Mouse (Mus musculus): ENCODE measurements around the gene Kctd11. TPM values are rescaled to one million over a fixed set of nuclear protein-coding genes. Genes with fewer than 3 reads are reported as not detected.
A peak's percentile ranks its signal among the peaks of the same experiment; 100 is the strongest.

Kctd11 gene
- polyA plus RNA-seq, 1 experiment from 2014 or later, result 2.9 TPM

DNA sequence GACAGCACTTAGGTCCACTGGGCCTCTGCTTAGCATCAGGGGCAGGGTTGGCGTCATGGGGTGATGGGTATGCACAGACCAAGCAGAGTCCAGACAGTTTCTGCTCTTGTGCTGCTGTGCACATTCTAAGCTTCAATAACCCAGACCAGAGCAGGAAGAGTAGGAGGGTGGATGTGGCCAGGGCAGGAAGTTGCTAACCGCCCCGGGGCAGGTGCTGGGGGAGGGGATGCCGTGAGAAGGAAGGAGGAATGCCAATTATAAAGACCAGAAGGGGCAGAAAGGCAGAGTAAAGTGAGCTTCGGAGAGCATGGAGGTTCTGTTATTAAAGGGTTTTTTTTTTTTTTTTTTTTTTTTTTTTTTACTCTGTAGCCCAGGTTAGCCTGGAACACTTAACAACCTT, 13.5 kb upstream of the Kctd11 start:
- ATAC-seq (ENCODE audit: insufficient number of reproducible peaks, insufficient read depth, low FRiP score, low TSS enrichment), result no peak
- no peaks in the 10 kb centered on the region for H3K9me3 ChIP-seq
- peaks cover 10% of the 10 kb centered on the region for H3K4me1 ChIP-seq
- H3K4me2 ChIP-seq (replicated peaks), result no peak overlapping the region
- 72% methylated on average over 5 of the region's 5 CpGs for WGBS
- 0 out of 2 replicates have a peak, but pooled peaks cover 3% of the 10 kb centered on the region for H3K36me3 ChIP-seq
- H3K27ac ChIP-seq, result no peak overlapping the region
- H3K27me3 ChIP-seq, result 0 out of 2 replicates have a peak, but pooled peaks cover 2% of the 10 kb centered on the region
- H3K4me3 ChIP-seq, result no peak overlapping the region
- H3K9ac ChIP-seq, result no peak overlapping the region

DNA sequence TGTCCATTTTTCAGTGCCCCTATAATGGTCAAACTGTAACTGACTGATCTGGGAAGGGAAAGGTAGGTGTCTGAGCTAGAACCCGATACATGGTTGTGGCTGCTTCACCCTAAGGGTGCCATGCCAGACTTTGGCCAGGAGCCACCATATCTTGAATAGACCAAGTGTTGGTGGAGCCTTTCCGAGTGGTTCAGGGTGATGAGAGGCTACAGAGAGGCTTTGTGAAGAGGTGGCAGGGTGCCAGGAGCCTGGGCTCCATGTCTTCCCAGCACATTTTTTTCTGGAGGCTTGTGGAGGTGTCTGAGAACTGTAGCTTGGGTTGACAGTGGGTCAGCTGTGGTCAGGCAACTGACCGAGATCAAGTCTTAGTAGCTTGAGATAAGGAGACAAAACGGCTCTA, 10.3 kb upstream of the Kctd11 start:
- no peaks in the 10 kb centered on the region for H3K9me3 ChIP-seq
- H3K9ac ChIP-seq, result no peak overlapping the region
- no peaks in the 10 kb centered on the region for H3K36me3 ChIP-seq
- no peak overlapping the region for H3K27ac ChIP-seq
- H3K4me2 ChIP-seq (replicated peaks), result no peak overlapping the region
- no peaks in the 10 kb centered on the region for H3K4me1 ChIP-seq
- 0 out of 2 replicates have a peak, but pooled peaks cover 2% of the 10 kb centered on the region for H3K27me3 ChIP-seq
- 79% methylated on average over 4 of the region's 4 CpGs for WGBS
- H3K4me3 ChIP-seq, result no peak overlapping the region
- no peak for ATAC-seq (ENCODE audit: insufficient number of reproducible peaks, insufficient read depth, low FRiP score, low TSS enrichment)

DNA sequence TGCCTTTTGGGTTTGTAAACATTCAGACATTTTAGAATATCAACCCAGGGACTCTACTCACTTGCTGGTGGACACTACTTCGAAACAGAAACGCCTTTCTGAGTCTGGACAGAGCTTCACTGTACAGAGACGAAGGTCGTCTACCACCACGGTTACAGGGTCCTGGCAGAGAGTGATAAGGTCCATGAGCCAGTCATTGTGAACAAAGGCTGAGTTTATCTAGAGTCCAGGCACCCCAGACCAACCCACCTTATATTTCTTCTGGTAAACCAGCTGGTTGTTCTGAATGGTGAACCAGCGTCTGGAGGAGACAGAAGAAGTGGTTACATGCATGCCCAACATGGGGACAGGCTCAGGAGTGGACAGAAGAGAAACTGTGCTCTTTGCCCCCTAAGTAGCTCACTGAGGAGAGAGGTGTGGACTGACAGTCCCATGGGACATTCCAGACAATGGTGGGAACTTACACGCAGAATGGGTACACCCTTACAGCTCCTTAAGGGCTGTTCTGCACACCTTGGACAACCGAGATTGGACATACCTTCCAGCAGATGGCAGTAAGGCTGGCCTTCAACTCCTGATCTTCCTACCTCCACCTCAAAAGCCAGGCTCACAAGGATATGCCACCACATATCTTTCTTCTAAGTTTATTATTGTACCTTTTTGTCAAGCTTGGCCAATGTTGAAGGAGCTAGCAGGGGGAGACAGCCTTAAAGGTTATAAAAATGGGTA, 5.9 kb upstream of the Kctd11 start:
- ATAC-seq (ENCODE audit: insufficient number of reproducible peaks, insufficient read depth, low FRiP score, low TSS enrichment), result no peak
- 70% methylated on average over 8 of the region's 8 CpGs for WGBS
- Histone ChIP-seq H3K27me3 (0 out of 2 replicates have a peak, but pooled peaks cover 2% of the 10 kb centered on the region), H3K9ac (no peak overlapping the region), H3K4me2 (replicated peaks) (no peak overlapping the region), H3K4me3 (no peak overlapping the region), H3K36me3 (no peaks in the 10 kb centered on the region), H3K9me3 (no peaks in the 10 kb centered on the region), H3K27ac (no peak overlapping the region), H3K4me1 (no peaks in the 10 kb centered on the region)

DNA sequence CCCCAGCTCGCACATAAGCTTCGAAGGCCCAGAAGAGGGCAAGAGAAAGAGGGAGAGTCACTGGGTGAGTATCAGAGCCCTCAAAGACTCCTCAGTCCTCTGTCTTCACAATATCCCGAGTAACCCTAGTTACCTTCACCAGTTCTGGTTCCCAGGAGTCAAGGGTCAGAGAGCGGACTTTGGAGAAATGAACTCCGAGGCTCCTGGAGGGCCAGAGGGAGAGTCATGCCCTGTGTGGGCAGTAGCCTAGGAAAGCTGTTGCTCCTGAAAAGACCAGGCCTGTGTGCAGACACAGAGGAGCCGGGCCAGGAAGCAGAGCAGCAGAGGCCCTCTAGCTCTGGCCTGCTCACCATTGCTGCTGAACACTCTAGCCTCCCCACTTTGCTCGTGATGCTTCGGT, 3.5 kb upstream of the Kctd11 start:
- no peak overlapping the region for H3K9ac ChIP-seq

DNA sequence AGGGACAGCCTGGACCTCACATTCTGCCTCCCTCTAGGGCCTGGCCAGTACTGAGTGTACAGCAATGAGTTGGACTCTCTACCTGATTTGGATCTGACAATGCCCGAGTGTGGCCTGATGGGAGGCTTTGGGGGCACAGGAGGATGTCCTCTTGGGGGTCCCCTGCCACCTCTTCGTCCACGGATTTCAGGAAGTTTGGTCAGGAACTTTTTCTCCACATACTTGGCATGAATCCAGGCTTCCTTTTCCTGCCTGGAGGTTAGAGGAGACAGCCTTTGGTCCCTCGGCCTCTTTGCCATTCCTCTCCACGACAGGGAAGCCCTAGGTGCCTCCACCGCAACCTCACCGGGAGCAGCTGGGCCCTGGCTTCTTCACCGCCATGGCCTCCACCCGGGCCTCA, 3.0 kb upstream of the Kctd11 start:
- no peak overlapping the region for H3K4me3 ChIP-seq
- peaks cover 11% of the 10 kb centered on the region; the same call in 1 of the 2 replicates for H3K4me1 ChIP-seq
- no peak overlapping the region for H3K4me2 ChIP-seq (replicated peaks)
- no peaks in the 10 kb centered on the region for H3K27me3 ChIP-seq
- H3K9ac ChIP-seq, result no peak overlapping the region
- ATAC-seq (ENCODE audit: insufficient number of reproducible peaks, insufficient read depth, low FRiP score, low TSS enrichment), result no peak
- peak overlapping the region; percentile 8; the same call in 1 of the 2 replicates for H3K27ac ChIP-seq
- H3K9me3 ChIP-seq, result no peaks in the 10 kb centered on the region
- no peaks in the 10 kb centered on the region for H3K36me3 ChIP-seq
- WGBS, result 76% methylated on average over 9 of the region's 9 CpGs

More for the DNA sequence above, 3.5 kb upstream of the Kctd11 start:
- Histone ChIP-seq H3K4me2 (replicated peaks) (no peak overlapping the region), H3K36me3 (no peaks in the 10 kb centered on the region), H3K27ac (peak overlapping the region; percentile 8; the same call in 1 of the 2 replicates), H3K27me3 (no peaks in the 10 kb centered on the region), H3K9me3 (no peaks in the 10 kb centered on the region), H3K4me3 (no peak overlapping the region), H3K4me1 (peaks cover 7% of the 10 kb centered on the region; the same call in 1 of the 2 replicates)
- no peak for ATAC-seq (ENCODE audit: insufficient number of reproducible peaks, insufficient read depth, low FRiP score, low TSS enrichment)
- 83% methylated on average over 8 of the region's 8 CpGs for WGBS

DNA sequence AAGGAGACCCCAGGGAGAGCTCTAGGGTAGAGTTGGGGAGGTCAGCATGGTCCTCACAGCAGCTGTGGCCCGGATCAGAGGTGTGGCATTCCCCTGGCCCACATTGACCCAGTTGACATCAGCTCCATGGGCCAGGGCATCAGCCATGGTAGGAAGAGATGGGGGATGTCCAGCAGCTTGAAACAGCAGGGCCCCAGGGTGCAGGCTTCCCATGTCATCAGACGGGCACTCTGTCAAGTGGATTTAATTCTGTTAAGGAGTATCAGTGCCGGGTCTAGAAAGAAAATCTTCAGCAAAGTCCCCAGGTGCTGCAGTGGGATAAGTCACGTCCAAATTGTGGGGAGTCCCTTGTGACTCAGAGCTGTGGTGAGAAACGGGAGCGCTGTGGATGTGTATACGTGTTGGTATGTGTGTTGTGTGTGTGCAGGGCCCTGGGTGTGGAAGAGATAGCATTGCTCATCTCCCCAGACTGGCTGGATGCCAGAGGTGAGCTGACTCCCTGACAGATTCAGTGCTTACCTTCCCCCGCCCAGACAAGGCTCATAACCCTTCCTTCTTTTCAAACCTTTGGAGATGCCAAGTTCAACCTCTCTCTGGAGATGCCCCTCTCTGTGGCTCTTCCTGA, 2.4 kb upstream of the Kctd11 start:
- H3K27ac ChIP-seq, result no peak overlapping the region; the same call in 1 of the 2 replicates
- 76% methylated on average over 8 of the region's 8 CpGs for WGBS
- no peak overlapping the region for H3K9ac ChIP-seq
- H3K36me3 ChIP-seq, result no peaks in the 10 kb centered on the region
- no peak overlapping the region for H3K4me3 ChIP-seq
- H3K4me1 ChIP-seq, result peaks cover 11% of the 10 kb centered on the region; the same call in 1 of the 2 replicates
- H3K4me2 ChIP-seq (replicated peaks), result no peak overlapping the region
- no peaks in the 10 kb centered on the region for H3K9me3 ChIP-seq
- H3K27me3 ChIP-seq, result no peaks in the 10 kb centered on the region
- no peak for ATAC-seq (ENCODE audit: insufficient number of reproducible peaks, insufficient read depth, low FRiP score, low TSS enrichment)

DNA sequence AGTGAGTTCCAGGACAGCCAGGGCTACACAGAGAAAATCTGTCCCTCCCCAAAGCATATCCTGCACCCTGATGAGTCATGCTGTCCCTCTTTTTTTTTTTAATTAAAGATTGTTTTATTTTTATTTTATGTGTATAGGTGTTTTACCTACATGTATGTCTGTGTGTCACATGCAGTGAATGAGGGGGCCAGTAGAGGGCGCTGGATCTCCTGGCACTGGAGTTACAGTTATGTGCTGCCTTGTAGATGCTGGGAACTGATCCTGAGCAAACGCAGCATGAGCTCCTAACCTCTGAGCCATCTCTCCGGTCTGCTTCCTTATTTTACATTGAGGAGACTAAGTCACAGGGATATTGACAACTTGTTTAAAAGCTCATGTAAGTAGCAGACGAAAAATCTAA, 1.9 kb upstream of the Kctd11 start:
- Histone ChIP-seq H3K27ac (no peak overlapping the region; the same call in 1 of the 2 replicates), H3K9ac (no peak overlapping the region)
- 57% methylated on average over 4 of the region's 4 CpGs for whole genome bisulfite sequencing

DNA sequence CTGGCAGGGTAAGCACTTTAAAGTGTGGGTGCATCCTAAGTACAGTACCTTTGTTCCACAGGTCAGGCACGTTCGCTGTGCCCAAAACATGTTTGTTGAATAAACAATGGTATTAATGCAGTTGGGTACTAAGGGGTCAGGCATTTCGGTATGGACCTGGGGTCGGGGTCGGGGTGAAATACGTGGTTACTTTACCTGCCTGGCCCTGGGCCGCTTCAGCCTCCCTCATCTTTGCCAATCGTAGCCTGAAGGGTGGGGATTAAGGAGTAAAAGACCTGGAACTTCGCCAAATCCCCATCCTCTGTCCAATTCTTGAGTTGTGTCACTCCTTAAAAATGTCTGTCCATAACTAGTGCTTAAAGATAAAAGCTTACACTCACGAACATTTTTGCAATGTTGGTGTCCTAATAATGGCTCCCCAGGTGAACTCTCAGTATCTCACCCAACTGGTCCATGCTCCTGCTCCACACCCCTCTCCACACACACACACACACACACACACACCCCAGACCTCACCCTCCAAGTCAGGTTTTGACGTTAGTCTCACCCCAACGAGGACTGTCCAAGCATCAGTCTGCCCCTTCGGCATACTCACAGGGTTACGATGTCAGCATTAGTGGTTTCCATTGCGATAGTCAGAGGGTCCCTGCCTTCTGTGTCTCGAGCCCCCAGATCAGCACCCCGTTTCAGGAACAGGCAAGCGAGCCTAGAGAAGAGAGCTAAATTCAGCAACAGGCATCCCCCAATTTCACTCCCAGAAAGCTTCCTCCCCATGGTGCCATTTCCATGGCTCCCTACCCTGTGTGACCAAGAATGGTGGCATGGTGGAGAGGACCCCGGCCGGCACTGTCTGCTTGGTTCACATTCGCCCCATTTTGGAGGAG, 823 bp upstream of the Kctd11 start:
- Histone ChIP-seq H3K27me3 (no peaks in the 10 kb centered on the region), H3K36me3 (no peaks in the 10 kb centered on the region), H3K9ac (peak overlapping the region; percentile 54; the same call in 1 of the 2 replicates), H3K9me3 (no peaks in the 10 kb centered on the region), H3K27ac (peak overlapping the region; percentile 83), H3K4me1 (peaks cover 19% of the 10 kb centered on the region; the same call in 1 of the 2 replicates), H3K4me3 (peak overlapping the region; percentile 49), H3K4me2 (replicated peaks) (peak overlapping the region; percentile 73)
- WGBS, result 61% methylated on average over 21 of the region's 21 CpGs
- ATAC-seq (ENCODE audit: insufficient number of reproducible peaks, insufficient read depth, low FRiP score, low TSS enrichment), result no peak

More for the DNA sequence above, 1.9 kb upstream of the Kctd11 start:
- H3K36me3 ChIP-seq, result no peaks in the 10 kb centered on the region
- ATAC-seq (ENCODE audit: insufficient number of reproducible peaks, insufficient read depth, low FRiP score, low TSS enrichment), result no peak
- H3K4me3 ChIP-seq, result no peak overlapping the region
- H3K27me3 ChIP-seq, result no peaks in the 10 kb centered on the region
- peaks cover 11% of the 10 kb centered on the region; the same call in 1 of the 2 replicates for H3K4me1 ChIP-seq
- H3K9me3 ChIP-seq, result no peaks in the 10 kb centered on the region
- no peak overlapping the region for H3K4me2 ChIP-seq (replicated peaks)

DNA sequence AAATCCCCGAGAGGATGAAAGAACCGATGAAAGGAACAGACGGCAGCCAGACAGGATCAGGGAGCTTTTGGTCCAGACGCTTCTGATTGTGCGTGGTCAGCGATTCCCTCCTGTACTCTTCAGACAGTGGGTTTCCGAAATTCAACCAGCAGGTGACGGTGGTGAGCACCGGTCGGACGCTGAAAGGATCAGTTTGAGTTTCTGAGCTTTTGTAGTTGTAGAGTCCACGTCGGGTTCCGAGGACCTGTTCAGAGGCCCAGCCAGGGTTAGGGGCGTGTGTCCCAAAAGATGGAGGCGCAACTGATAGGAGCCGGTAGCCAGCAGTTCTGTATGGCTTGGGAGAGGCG, 727 bp downstream of the Kctd11 start:
- ATAC-seq (ENCODE audit: insufficient number of reproducible peaks, insufficient read depth, low FRiP score, low TSS enrichment), result 0 out of 2 replicates have a peak, but pooled peaks have one; percentile 5
- no peaks in the 10 kb centered on the region for H3K9me3 ChIP-seq
- H3K36me3 ChIP-seq, result no peaks in the 10 kb centered on the region
- H3K4me1 ChIP-seq, result peaks cover 34% of the 10 kb centered on the region
- peak overlapping the region; percentile 73 for H3K4me2 ChIP-seq (replicated peaks)
- under 1% methylated on average over 18 of the region's 18 CpGs for WGBS
- peak overlapping the region; percentile 83 for H3K27ac ChIP-seq
- H3K9ac ChIP-seq, result peak overlapping the region; percentile 54
- no peaks in the 10 kb centered on the region for H3K27me3 ChIP-seq
- H3K4me3 ChIP-seq, result peak overlapping the region; percentile 49

DNA sequence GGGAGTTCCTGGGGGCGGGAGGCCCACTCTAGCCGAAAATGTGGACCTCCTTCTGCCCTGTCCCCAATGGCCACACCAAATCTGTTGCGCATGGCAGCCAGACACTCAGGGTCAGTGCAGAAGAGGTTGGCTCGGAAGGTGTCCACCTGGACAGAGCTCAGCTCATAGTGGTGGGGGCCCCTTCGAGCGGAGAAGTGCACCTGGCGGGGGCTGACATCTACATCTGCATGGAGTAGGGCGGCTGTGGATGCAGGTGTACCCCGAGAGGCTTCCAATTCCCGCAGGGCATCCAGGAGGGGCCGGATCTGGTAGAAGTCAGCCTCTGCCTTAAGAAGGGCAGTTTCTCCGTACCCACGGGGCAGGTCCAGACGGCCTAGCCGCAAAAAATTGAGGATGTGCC, 1.5 kb downstream of the Kctd11 start:
- Histone ChIP-seq H3K4me1 (peaks cover 34% of the 10 kb centered on the region), H3K27me3 (no peaks in the 10 kb centered on the region), H3K27ac (no peak overlapping the region), H3K9ac (peak overlapping the region; percentile 54; the same call in 1 of the 2 replicates), H3K9me3 (no peaks in the 10 kb centered on the region), H3K4me3 (peak overlapping the region; percentile 49), H3K36me3 (no peaks in the 10 kb centered on the region), H3K4me2 (replicated peaks) (peak overlapping the region; percentile 73)
- WGBS, result 57% methylated on average over 15 of the region's 15 CpGs
- ATAC-seq (ENCODE audit: insufficient number of reproducible peaks, insufficient read depth, low FRiP score, low TSS enrichment), result no peak

DNA sequence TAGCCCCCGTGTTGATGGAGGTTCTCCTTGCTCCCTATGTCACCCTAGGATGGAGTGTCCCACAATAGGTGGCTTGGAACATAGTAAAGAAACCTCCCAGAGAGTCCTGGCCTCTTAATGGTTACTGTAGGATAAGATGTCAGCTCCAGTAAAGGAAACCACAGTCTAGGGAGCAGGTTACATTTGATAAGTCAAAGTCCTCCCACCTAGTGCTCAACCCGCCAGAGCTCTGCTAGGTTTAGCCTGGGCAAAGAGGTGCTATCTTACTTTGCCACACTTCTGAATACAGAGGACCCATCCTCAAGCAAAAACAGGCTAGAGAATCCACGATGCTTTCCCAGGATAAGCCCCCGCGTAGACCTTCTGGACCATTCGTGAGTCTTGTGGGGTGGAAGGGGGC, 2.3 kb downstream of the Kctd11 start:
- H3K4me1 ChIP-seq, result peaks cover 34% of the 10 kb centered on the region
- H3K27ac ChIP-seq, result no peak overlapping the region
- no peak for ATAC-seq (ENCODE audit: insufficient number of reproducible peaks, insufficient read depth, low FRiP score, low TSS enrichment)
- 88% methylated on average over 6 of the region's 6 CpGs for WGBS
- H3K27me3 ChIP-seq, result no peaks in the 10 kb centered on the region
- H3K4me3 ChIP-seq, result no peak overlapping the region
- H3K4me2 ChIP-seq (replicated peaks), result 0 out of 2 replicates have a peak overlapping the region, but pooled peaks have one; percentile 73
- no peaks in the 10 kb centered on the region for H3K9me3 ChIP-seq
- no peaks in the 10 kb centered on the region for H3K36me3 ChIP-seq
- H3K9ac ChIP-seq, result no peak overlapping the region

Data from embryonic facial prominence, embryonic 12.5 days (tissue).